Mouse (Mus musculus): ENCODE measurements at regions not wholly inside any gene's neighbourhood (a gene's known extent, or its start where the extent isn't known, plus 50 kb on each side); places are given as distances from the start of the nearest gene placed in this dataset.

DNA sequence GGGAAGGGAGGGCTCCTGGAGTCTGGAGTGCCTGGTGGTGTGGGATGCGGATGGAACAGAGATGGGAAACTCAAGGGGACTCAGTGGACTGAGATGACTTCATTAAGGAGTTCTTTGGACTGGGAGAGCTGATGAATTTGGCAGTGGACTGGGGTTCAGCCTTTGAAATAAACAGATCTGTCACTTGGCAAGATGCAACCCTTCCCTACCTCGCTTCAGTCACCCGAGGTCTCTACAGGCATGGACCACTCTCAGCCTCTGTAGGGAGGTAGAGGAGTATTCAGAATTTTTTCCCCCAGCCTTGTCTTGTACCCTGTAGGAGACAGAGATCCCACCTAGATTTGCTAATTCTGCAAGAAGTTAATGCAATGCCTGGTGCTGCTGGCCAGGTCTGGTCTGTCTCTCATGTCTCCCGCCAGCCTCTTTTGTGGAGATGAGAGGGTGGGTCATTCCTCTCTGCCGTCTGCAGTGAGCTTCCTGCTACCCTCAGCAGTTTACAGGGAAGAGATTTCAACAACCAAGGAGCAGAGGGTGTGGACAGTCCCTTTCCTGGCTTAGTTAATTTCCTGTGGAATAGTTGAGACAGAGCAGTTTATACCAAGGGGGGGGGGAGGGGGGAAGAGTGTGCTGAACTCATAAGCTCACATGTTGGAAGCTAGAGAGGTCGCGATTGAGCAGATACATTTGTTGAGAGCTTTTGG, 261.0 kb downstream of the Rps24 start:
- TF ChIP-seq POLR2A (IDR thresholded peaks at IDR 0.05; ENCODE audit: insufficient read depth, low read length) (no peak), CTCF (IDR thresholded peaks at IDR 0.05; ENCODE audit: low read depth, low read length) (no peak), EP300 (IDR thresholded peaks at IDR 0.05; ENCODE audit: insufficient read depth, low read depth, low read length) (no peak)
- no peaks in the 10 kb centered on the region for H3K36me3 ChIP-seq (ENCODE audit: control insufficient read depth, insufficient read depth, low read length, poor library complexity, severe bottlenecking)

DNA sequence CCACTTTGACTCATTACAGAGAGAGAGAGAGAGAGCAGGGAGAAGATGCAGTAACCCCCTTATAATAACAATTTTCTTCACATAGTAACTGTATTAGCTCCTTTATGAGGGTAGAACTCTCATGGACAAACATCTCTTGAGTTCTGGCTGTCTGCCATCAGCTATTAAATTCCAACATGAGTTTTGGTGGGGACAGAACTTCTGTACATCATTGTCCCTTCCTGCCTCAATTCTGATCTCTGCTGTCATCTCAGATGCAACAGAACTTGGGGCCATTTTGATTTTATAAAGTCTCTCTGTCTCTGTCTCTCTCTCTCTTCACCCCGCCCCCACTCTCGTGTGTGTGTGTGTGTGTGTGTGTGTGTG, 261.6 kb downstream of the Rps24 start:
- Histone ChIP-seq H3K9me3 (replicated peaks; ENCODE audit: control insufficient read depth, insufficient read depth, low read length, poor library complexity, severe bottlenecking) (no peaks in the 10 kb centered on the region), H3K9ac (ENCODE audit: low read depth, poor library complexity, severe bottlenecking) (no peak overlapping the region), H3K27me3 (ENCODE audit: control insufficient read depth, insufficient read depth, low read length, poor library complexity, severe bottlenecking) (no peaks in the 10 kb centered on the region), H3K4me1 (ENCODE audit: control insufficient read depth, insufficient read depth, low read length) (no peaks in the 10 kb centered on the region), H3K36me3 (ENCODE audit: control insufficient read depth, insufficient read depth, low read length, poor library complexity, severe bottlenecking) (no peaks in the 10 kb centered on the region), H3K4me3 (ENCODE audit: low read depth, low read length) (no peak overlapping the region), H3K27ac (ENCODE audit: insufficient read depth, low read length) (no peak overlapping the region)
- no peak for TF ChIP-seq POLR2A (IDR thresholded peaks at IDR 0.05; ENCODE audit: insufficient read depth, low read length)
- no peak for TF ChIP-seq CTCF (IDR thresholded peaks at IDR 0.05; ENCODE audit: low read depth, low read length)
- no peak for TF ChIP-seq EP300 (IDR thresholded peaks at IDR 0.05; ENCODE audit: insufficient read depth, low read depth, low read length)

More for the DNA sequence above, 261.0 kb downstream of the Rps24 start:
- no peaks in the 10 kb centered on the region for H3K27me3 ChIP-seq (ENCODE audit: control insufficient read depth, insufficient read depth, low read length, poor library complexity, severe bottlenecking)
- no peak overlapping the region for H3K4me3 ChIP-seq (ENCODE audit: low read depth, low read length)
- no peak overlapping the region for H3K9ac ChIP-seq (ENCODE audit: low read depth, poor library complexity, severe bottlenecking)
- no peak overlapping the region for H3K27ac ChIP-seq (ENCODE audit: insufficient read depth, low read length)
- no peaks in the 10 kb centered on the region for H3K9me3 ChIP-seq (replicated peaks; ENCODE audit: control insufficient read depth, insufficient read depth, low read length, poor library complexity, severe bottlenecking)
- H3K4me1 ChIP-seq (ENCODE audit: control insufficient read depth, insufficient read depth, low read length): no peaks in the 10 kb centered on the region

DNA sequence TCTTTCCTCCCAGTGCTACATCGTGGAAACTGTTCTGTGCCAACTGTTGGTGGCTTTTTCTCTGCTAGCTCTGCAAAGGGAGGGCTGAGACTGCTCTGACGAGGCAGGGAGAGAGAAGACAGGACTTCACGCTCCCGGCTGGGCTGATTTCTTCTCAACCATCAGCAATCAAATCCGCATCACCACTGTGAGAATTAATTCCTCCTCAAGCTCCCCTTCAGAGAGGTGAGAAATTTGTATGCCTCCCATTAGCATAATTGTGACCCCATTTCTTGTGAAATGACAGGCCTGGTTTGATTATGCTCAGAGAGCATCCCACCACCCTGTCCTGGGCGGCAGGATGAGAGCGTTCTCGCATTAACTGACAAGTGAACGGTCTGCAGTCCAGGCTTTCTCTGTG, 262.4 kb downstream of the Rps24 start:
- TF ChIP-seq POLR2A (IDR thresholded peaks at IDR 0.05; ENCODE audit: insufficient read depth, low read length): no peak
- no peak for TF ChIP-seq EP300 (IDR thresholded peaks at IDR 0.05; ENCODE audit: insufficient read depth, low read depth, low read length)
- no peak for TF ChIP-seq CTCF (IDR thresholded peaks at IDR 0.05; ENCODE audit: low read depth, low read length)
- Histone ChIP-seq H3K27me3 (ENCODE audit: control insufficient read depth, insufficient read depth, low read length, poor library complexity, severe bottlenecking) (no peaks in the 10 kb centered on the region), H3K36me3 (ENCODE audit: control insufficient read depth, insufficient read depth, low read length, poor library complexity, severe bottlenecking) (no peaks in the 10 kb centered on the region), H3K27ac (ENCODE audit: insufficient read depth, low read length) (no peak overlapping the region), H3K9ac (ENCODE audit: low read depth, poor library complexity, severe bottlenecking) (no peak overlapping the region), H3K4me1 (ENCODE audit: control insufficient read depth, insufficient read depth, low read length) (no peaks in the 10 kb centered on the region), H3K4me3 (ENCODE audit: low read depth, low read length) (no peak overlapping the region), H3K9me3 (replicated peaks; ENCODE audit: control insufficient read depth, insufficient read depth, low read length, poor library complexity, severe bottlenecking) (no peaks in the 10 kb centered on the region)

DNA sequence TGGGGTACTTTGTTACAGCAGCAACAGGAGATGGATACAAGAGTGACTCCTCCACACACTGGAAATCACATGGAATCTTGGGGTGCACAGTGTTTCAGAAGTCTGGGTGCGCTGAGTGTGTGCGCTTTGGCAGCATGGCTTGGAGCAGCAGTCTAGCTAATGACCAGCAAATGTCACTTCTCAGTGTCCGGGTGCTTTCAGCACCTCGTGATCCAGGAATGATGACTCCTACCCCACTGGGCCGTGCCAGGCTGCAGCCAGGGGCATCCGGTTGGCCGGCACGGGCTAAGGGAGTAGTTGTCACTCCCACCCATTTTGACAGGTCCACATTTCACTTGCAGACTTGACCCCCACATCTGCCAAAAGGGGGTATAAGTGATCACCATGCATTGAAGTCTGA, 264.3 kb downstream of the Rps24 start:
- H3K36me3 ChIP-seq (ENCODE audit: control insufficient read depth, insufficient read depth, low read length, poor library complexity, severe bottlenecking): no peaks in the 10 kb centered on the region
- H3K27me3 ChIP-seq (ENCODE audit: control insufficient read depth, insufficient read depth, low read length, poor library complexity, severe bottlenecking): no peaks in the 10 kb centered on the region
- no peaks in the 10 kb centered on the region for H3K4me1 ChIP-seq (ENCODE audit: control insufficient read depth, insufficient read depth, low read length)
- no peak overlapping the region for H3K27ac ChIP-seq (ENCODE audit: insufficient read depth, low read length)
- no peaks in the 10 kb centered on the region for H3K9me3 ChIP-seq (replicated peaks; ENCODE audit: control insufficient read depth, insufficient read depth, low read length, poor library complexity, severe bottlenecking)
- no peak for TF ChIP-seq POLR2A (IDR thresholded peaks at IDR 0.05; ENCODE audit: insufficient read depth, low read length)
- no peak for TF ChIP-seq EP300 (IDR thresholded peaks at IDR 0.05; ENCODE audit: insufficient read depth, low read depth, low read length)
- no peak overlapping the region for H3K9ac ChIP-seq (ENCODE audit: low read depth, poor library complexity, severe bottlenecking)
- no peak overlapping the region for H3K4me3 ChIP-seq (ENCODE audit: low read depth, low read length)

- Histone ChIP-seq H3K9ac (ENCODE audit: low read depth, poor library complexity, severe bottlenecking) (no peak overlapping the region), H3K4me3 (ENCODE audit: low read depth, low read length) (no peak overlapping the region), H3K4me1 (ENCODE audit: control insufficient read depth, insufficient read depth, low read length) (no peaks in the 10 kb centered on the region), H3K36me3 (ENCODE audit: control insufficient read depth, insufficient read depth, low read length, poor library complexity, severe bottlenecking) (no peaks in the 10 kb centered on the region), H3K27ac (ENCODE audit: insufficient read depth, low read length) (no peak overlapping the region), H3K9me3 (replicated peaks; ENCODE audit: control insufficient read depth, insufficient read depth, low read length, poor library complexity, severe bottlenecking) (no peaks in the 10 kb centered on the region), H3K27me3 (ENCODE audit: control insufficient read depth, insufficient read depth, low read length, poor library complexity, severe bottlenecking) (no peaks in the 10 kb centered on the region)
- TF ChIP-seq POLR2A (IDR thresholded peaks at IDR 0.05; ENCODE audit: insufficient read depth, low read length) (no peak), EP300 (IDR thresholded peaks at IDR 0.05; ENCODE audit: insufficient read depth, low read depth, low read length) (no peak), CTCF (IDR thresholded peaks at IDR 0.05; ENCODE audit: low read depth, low read length) (no peak)
Measured at GRCm38 (mm10) chr14:24754753-24755152, 267.8 kb downstream of the Rps24 start.

DNA sequence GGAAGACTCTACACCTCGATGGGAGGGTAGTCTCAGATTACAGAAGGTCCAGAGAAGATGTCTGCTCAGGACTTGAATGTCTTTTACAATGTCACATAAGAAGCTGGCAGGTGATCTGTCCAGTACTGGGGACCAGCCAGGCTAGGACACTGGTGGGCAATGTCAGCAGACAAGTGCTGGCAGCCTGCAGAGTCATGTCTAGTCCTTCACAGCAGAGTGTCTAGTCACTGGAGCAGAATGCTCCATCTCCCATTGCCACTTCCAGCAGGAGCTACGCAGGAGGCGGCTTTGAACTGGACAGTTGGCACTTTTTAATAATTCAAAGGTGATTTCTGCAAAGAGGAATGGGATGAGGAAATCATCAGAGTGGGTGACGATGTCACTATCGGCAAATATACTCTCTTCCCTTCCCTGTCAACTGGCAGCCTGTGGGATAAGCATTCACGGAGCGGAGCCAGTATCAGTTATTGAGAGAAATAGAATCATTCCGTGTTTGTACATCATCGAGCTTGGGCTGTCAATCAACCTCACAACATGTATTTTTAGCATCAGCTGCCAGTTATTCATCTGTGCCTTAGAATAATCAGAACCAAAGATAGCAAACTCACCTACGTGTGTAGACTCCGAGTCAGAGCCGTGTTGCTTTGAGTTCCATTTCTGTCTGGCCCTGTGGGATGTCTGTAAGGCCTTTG, 268.6 kb downstream of the Rps24 start:
- H3K27ac ChIP-seq (ENCODE audit: insufficient read depth, low read length): no peak overlapping the region

More for the DNA sequence above, 268.6 kb downstream of the Rps24 start:
- Histone ChIP-seq H3K36me3 (ENCODE audit: control insufficient read depth, insufficient read depth, low read length, poor library complexity, severe bottlenecking) (no peaks in the 10 kb centered on the region), H3K9ac (ENCODE audit: low read depth, poor library complexity, severe bottlenecking) (no peak overlapping the region), H3K27me3 (ENCODE audit: control insufficient read depth, insufficient read depth, low read length, poor library complexity, severe bottlenecking) (no peaks in the 10 kb centered on the region), H3K9me3 (replicated peaks; ENCODE audit: control insufficient read depth, insufficient read depth, low read length, poor library complexity, severe bottlenecking) (no peaks in the 10 kb centered on the region), H3K4me1 (ENCODE audit: control insufficient read depth, insufficient read depth, low read length) (no peaks in the 10 kb centered on the region), H3K4me3 (ENCODE audit: low read depth, low read length) (no peak overlapping the region)
- no peak for TF ChIP-seq CTCF (IDR thresholded peaks at IDR 0.05; ENCODE audit: low read depth, low read length)
- TF ChIP-seq EP300 (IDR thresholded peaks at IDR 0.05; ENCODE audit: insufficient read depth, low read depth, low read length): no peak
- TF ChIP-seq POLR2A (IDR thresholded peaks at IDR 0.05; ENCODE audit: insufficient read depth, low read length): no peak
